Mouse (Mus musculus) olfactory bulb, adult 2 months (tissue): ENCODE measurements at regions not wholly inside any gene's neighbourhood (a gene's known extent, or its start where the extent isn't known, plus 50 kb on each side); places are given as distances from the start of the nearest gene placed in this dataset.

Experiments used
- CTCF ChIP-seq: fragments of 200-500 bp; IDR thresholded peaks from 2 replicates; pipeline ENCODE4 v1.5.1; 2012; ENCODE audit warnings: low read depth, mild to moderate bottlenecking, low read length, moderate library complexity; ENCODE audit not compliant: insufficient read depth
- POLR2A ChIP-seq: fragments of 200-500 bp; IDR thresholded peaks from 2 replicates; pipeline ENCODE4 v1.6.1; 2012; ENCODE audit warnings: mild to moderate bottlenecking, low read depth, low read length, moderate library complexity; ENCODE audit not compliant: insufficient read depth

DNA sequence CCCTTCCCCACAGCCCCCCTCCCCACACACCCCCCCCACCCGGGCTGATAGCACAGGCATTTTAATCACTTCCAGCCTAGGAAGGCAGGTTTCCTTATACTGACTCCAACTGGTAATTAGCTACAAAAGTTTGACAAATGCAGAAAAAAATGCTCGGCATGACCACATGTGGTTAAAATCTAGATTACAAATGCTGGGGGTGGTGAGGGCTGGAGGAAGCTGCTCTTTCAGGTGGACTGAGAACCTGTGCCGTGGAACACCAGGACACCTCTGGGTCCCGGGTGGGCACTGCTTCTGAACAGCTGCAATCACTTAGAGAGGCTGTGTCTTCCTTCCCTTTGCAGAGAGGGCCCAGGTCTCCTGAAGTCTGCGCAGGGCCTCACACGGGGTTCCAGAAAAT lies 358.7 kb downstream of the Nuak1 start:
- no peak for TF ChIP-seq POLR2A
- TF ChIP-seq CTCF = no peak
